In genomic region chr5:107219318-107219717, GRCm38 (mm10) we compare ENCODE assay signal across 27 mouse cellular contexts.
DNase-seq lines count a peak whose midpoint lies in the region; ATAC-seq lines count a peak whose summit lies in the region.
"Had no signal": no experiment of that assay in that cellular context is flagged by ENCODE, and none has a peak within 500 bp of the region (broad histone marks: within the 10 kb centered on the region; RNA-seq: fewer than 3 reads in every experiment).

No protein-coding gene starts in this region.

- H3K27me3 ChIP-seq in liver, embryonic 15.5 days = no peaks in the 10 kb centered on the region
- no peaks in the 10 kb centered on the region for H3K27me3 ChIP-seq in liver, embryonic 11.5 days (replicated peaks; ENCODE audit: control insufficient read depth, insufficient read depth, low read length)
- no peaks in the 10 kb centered on the region for H3K27me3 ChIP-seq in hindbrain, embryonic 16.5 days (replicated peaks; ENCODE audit: control insufficient read depth, insufficient read depth, low read length)
- H3K27me3 ChIP-seq: heart, embryonic 12.5 days; limb, embryonic 12.5 days; lung, embryonic 15.5 days; midbrain, embryonic 12.5 days; Patski had no signal

- no peaks in the 10 kb centered on the region for H3K36me3 ChIP-seq in liver, embryonic 15.5 days (replicated peaks)
- H3K36me3 ChIP-seq in liver, embryonic 11.5 days (ENCODE audit: control insufficient read depth, insufficient read depth, low read length) = no peaks in the 10 kb centered on the region
- no peaks in the 10 kb centered on the region for H3K36me3 ChIP-seq in hindbrain, embryonic 16.5 days (ENCODE audit: control insufficient read depth, insufficient read depth, low read length)
- H3K36me3 ChIP-seq: hindbrain, embryonic 10.5 days; midbrain, embryonic 12.5 days had no signal

- peaks cover 58% of the 10 kb centered on the region for H3K4me1 ChIP-seq in liver, embryonic 15.5 days (replicated peaks)
- H3K4me1 ChIP-seq in liver, embryonic 11.5 days (replicated peaks; ENCODE audit: control insufficient read depth, insufficient read depth, low read length) = peaks cover 57% of the 10 kb centered on the region
- H3K4me1 ChIP-seq in hindbrain, embryonic 16.5 days (ENCODE audit: control insufficient read depth, insufficient read depth, low read depth, low read length) = peaks cover 9% of the 10 kb centered on the region; the same call in 1 of the 2 replicates

- H3K4me3 ChIP-seq in liver, embryonic 15.5 days (replicated peaks) = no peak overlapping the region
- H3K4me3 ChIP-seq in liver, embryonic 11.5 days (ENCODE audit: low read depth, low read length) = no peak overlapping the region
- H3K4me3 ChIP-seq in hindbrain, embryonic 16.5 days (ENCODE audit: low read length) = no peak overlapping the region
- H3K4me3 ChIP-seq: heart, embryonic 12.5 days; hindbrain, embryonic 10.5 days; layer of hippocampus, adult 2 months; limb, embryonic 12.5 days; lung, embryonic 15.5 days; midbrain, embryonic 12.5 days had no signal

- H3K4me2 ChIP-seq in liver, embryonic 15.5 days = no peak overlapping the region
- H3K4me2 ChIP-seq in liver, embryonic 11.5 days = no peak overlapping the region
- no peak overlapping the region for H3K4me2 ChIP-seq in hindbrain, embryonic 16.5 days (ENCODE audit: low read length)
- H3K4me2 ChIP-seq: heart, embryonic 12.5 days; limb, embryonic 12.5 days; lung, embryonic 15.5 days; midbrain, embryonic 12.5 days had no signal

- 0 out of 2 replicates have a peak overlapping the region, but pooled peaks have one; percentile 4 for H3K27ac ChIP-seq in liver, embryonic 15.5 days (replicated peaks)
- H3K27ac ChIP-seq in liver, embryonic 11.5 days (ENCODE audit: low read depth, low read length) = no peak overlapping the region
- no peak overlapping the region for H3K27ac ChIP-seq in hindbrain, embryonic 16.5 days (ENCODE audit: low read depth, low read length)
- H3K27ac ChIP-seq: hindbrain, embryonic 10.5 days; hindbrain, postnatal 0 days; layer of hippocampus, adult 2 months; limb, embryonic 12.5 days; lung, embryonic 15.5 days; macrophage; midbrain, embryonic 12.5 days had no signal

- no peak for DNase-seq in liver, embryonic 11.5 days (ENCODE audit: low spot score)
- peak; percentile 53 for DNase-seq in adipocyte (ENCODE audit: low spot score)
- DNase-seq in fat pad, adult 2 months (ENCODE audit: extremely low read depth, low read depth, low spot score) = peak; percentile 76
- DNase-seq in kidney, adult 11 months = no peak
- DNase-seq in right cerebral cortex, postnatal 25 days = no peak
- DNase-seq: adrenal gland, adult 8-10 months; cerebellum, adult 9-10 months; forebrain, postnatal 0 days; gastrocnemius, postnatal 14 days; heart, adult 18-20 months; heart, postnatal 10 days; kidney, postnatal 25 days; right cerebral cortex, postnatal 14 days; spleen, adult 18-20 months; thymus, postnatal 14 days had no signal

- no peaks in the 10 kb centered on the region for H3K9me3 ChIP-seq in liver, embryonic 15.5 days (replicated peaks)
- H3K9me3 ChIP-seq in liver, embryonic 11.5 days (ENCODE audit: control insufficient read depth, low read length) = no peaks in the 10 kb centered on the region
- no peaks in the 10 kb centered on the region for H3K9me3 ChIP-seq in hindbrain, embryonic 16.5 days (ENCODE audit: control insufficient read depth, low read length)
- H3K9me3 ChIP-seq: heart, embryonic 12.5 days; hindbrain, embryonic 10.5 days; limb, embryonic 12.5 days; lung, embryonic 15.5 days; midbrain, embryonic 12.5 days had no signal

- no peak for ATAC-seq in liver, embryonic 15.5 days (ENCODE audit: insufficient read depth)
- no peak for ATAC-seq in liver, embryonic 11.5 days (replicated peaks; ENCODE audit: low FRiP score)
- ATAC-seq in hindbrain, embryonic 16.5 days = no peak
- ATAC-seq: forebrain, postnatal 0 days; hindbrain, postnatal 0 days; intestine, embryonic 16.5 days; Patski had no signal

- H3K9ac ChIP-seq in liver, embryonic 15.5 days = no peak overlapping the region
- H3K9ac ChIP-seq in liver, embryonic 11.5 days (ENCODE audit: low read depth, low read length) = no peak overlapping the region
- no peak overlapping the region for H3K9ac ChIP-seq in hindbrain, embryonic 16.5 days (ENCODE audit: low read depth, low read length)
- H3K9ac ChIP-seq: forebrain, postnatal 0 days; heart, embryonic 12.5 days; limb, embryonic 12.5 days; lung, embryonic 15.5 days; midbrain, embryonic 12.5 days had no signal

- WGBS in liver, embryonic 15.5 days (ENCODE audit: insufficient replicate concordance) = 79% methylated on average over 6 of the region's 6 CpGs
- WGBS in liver, embryonic 11.5 days = 88% methylated on average over 6 of the region's 6 CpGs
- WGBS in hindbrain, embryonic 16.5 days = 90% methylated on average over 6 of the region's 6 CpGs

Comparison
In these comparisons a context has a peak if more than half of its experiments do, and no peak if none do; other contexts are left out.
1. DNase-seq: peak in adipocyte (single experiment) and fat pad, adult 2 months (single experiment); none in liver, embryonic 11.5 days (single experiment), kidney, adult 11 months (single experiment) and right cerebral cortex, postnatal 25 days (single experiment).